Mouse (Mus musculus): Measurements from ENCODE around the gene Sgk2. TPM values are rescaled to one million over a fixed set of nuclear protein-coding genes. Genes with fewer than 3 reads are reported as not detected.

The Sgk2 gene
- polyA plus RNA-seq, 1 experiment, result not detected

- Histone ChIP-seq H3K4me3 (ENCODE audit: insufficient read depth, low read depth, low read length) (no peak overlapping the region), H3K27ac (replicated peaks; ENCODE audit: low read depth, low read length) (no peak overlapping the region), H3K4me1 (ENCODE audit: control insufficient read depth, insufficient read depth, insufficient read length, low read length) (no peaks in the 10 kb centered on the region)
Measured at GRCm38 (mm10) chr2:163061203-163062118, 74.3 kb downstream of the Sgk2 start.

GRCm38 (mm10) chr2:163062119-163062508 lies 75.0 kb downstream of the Sgk2 start:
- Histone ChIP-seq H3K4me3 (ENCODE audit: insufficient read depth, low read depth, low read length) (no peak overlapping the region), H3K4me1 (ENCODE audit: control insufficient read depth, insufficient read depth, insufficient read length, low read length) (no peaks in the 10 kb centered on the region), H3K27ac (replicated peaks; ENCODE audit: low read depth, low read length) (no peak overlapping the region)

Other genes with a start within 250 kb of the Sgk2 start
- 50.4 and 52.6 TPM in 2 replicates for gene Srsf6, start 55.8 kb upstream of the Sgk2 start, polyA plus RNA-seq (2012; ENCODE audit: insufficient read depth, insufficient read length, missing spikeins)
- not detected in 2 replicates for gene L3mbtl1, start 43.9 kb upstream of the Sgk2 start, polyA plus RNA-seq (2012; ENCODE audit: insufficient read depth, insufficient read length, missing spikeins)
- 23.2 and 25.6 TPM in 2 replicates for gene Ift52, start 30.0 kb downstream of the Sgk2 start, polyA plus RNA-seq (2012; ENCODE audit: insufficient read depth, insufficient read length, missing spikeins)
- gene Mybl2, start 67.4 kb downstream of the Sgk2 start, polyA plus RNA-seq (2012; ENCODE audit: insufficient read depth, insufficient read length, missing spikeins), result 1.5 TPM in 1 of 2 replicates, not detected in the other
- gene Gtsf1l, start 100.5 kb downstream of the Sgk2 start, polyA plus RNA-seq (2012; ENCODE audit: insufficient read depth, insufficient read length, missing spikeins), result not detected in 2 replicates
- 0.48 TPM in 1 of 2 replicates, not detected in the other for gene Tox2, start 215.8 kb downstream of the Sgk2 start, polyA plus RNA-seq (2012; ENCODE audit: insufficient read depth, insufficient read length, missing spikeins)

Data from brown adipose tissue, adult 24 weeks (tissue).